Mouse (Mus musculus) frontal cortex, postnatal 10 days (tissue): Measurements from ENCODE around the gene Kremen1.

Experiments used
- DNase-seq, 2 experiments: peaks; one replicate each; pipeline ENCODE4 v3.0.0; 2022; ENCODE audit warnings: low spot score in 2 of 2, mixed read lengths in 1 of 2

Gene Kremen1

GRCm38 (mm10) chr11:5172861-5173260, 88.5 kb downstream of the Kremen1 start:
- no peak for DNase-seq

GRCm38 (mm10) chr11:5167311-5167710, 94.0 kb downstream of the Kremen1 start:
- DNase-seq = peak in 1 of 2 experiments; percentile 59

GRCm38 (mm10) chr11:5165471-5165916, 95.9 kb downstream of the Kremen1 start:
- peak; percentile 68 to 77 for DNase-seq

- no peak for DNase-seq
These were observed 97.0 kb downstream of the Kremen1 start for GRCm38 (mm10) chr11:5164310-5164709.

GRCm38 (mm10) chr11:5163421-5163820, 97.9 kb downstream of the Kremen1 start:
- no peak for DNase-seq

- no peak for DNase-seq
These were observed 100.5 kb downstream of the Kremen1 start for GRCm38 (mm10) chr11:5160722-5161485.

GRCm38 (mm10) chr11:5158056-5158455, 103.3 kb downstream of the Kremen1 start:
- no peak for DNase-seq

GRCm38 (mm10) chr11:5154961-5155805, 106.2 kb downstream of the Kremen1 start:
- no peak for DNase-seq

- no peak for DNase-seq
These were observed 109.5 kb downstream of the Kremen1 start, which contains the start of gene Emid1 for GRCm38 (mm10) chr11:5151680-5152337. Gene Emid1 (minus strand): TSS chr11:5152257.

- no peak for DNase-seq
These were observed 110.1 kb downstream of the Kremen1 start for GRCm38 (mm10) chr11:5151247-5151630.

GRCm38 (mm10) chr11:5150416-5151246, 110.7 kb downstream of the Kremen1 start:
- no peak for DNase-seq

GRCm38 (mm10) chr11:5149955-5150354, 111.4 kb downstream of the Kremen1 start:
- DNase-seq = no peak

GRCm38 (mm10) chr11:5149249-5149648, 112.1 kb downstream of the Kremen1 start:
- no peak for DNase-seq

GRCm38 (mm10) chr11:5145600-5145999, 115.8 kb downstream of the Kremen1 start:
- no peak for DNase-seq

- no peak for DNase-seq
These were observed 119.4 kb downstream of the Kremen1 start for GRCm38 (mm10) chr11:5141965-5142364.
